Mouse (Mus musculus) embryonic facial prominence, embryonic 15.5 days (tissue): ENCODE results near the gene Mrpl1. TPM values are rescaled to one million over a fixed set of nuclear protein-coding genes. Genes with fewer than 3 reads are reported as not detected.

Source experiments
- ATAC-seq: fragments of 200-750 bp; cut with Nextera tagmentation; 2 replicates; pipeline ENCODE4 v1.8.0; 2017; ENCODE audit warnings: low read depth, moderate TSS enrichment; ENCODE audit not compliant: insufficient number of reproducible peaks, low FRiP score, low TSS enrichment
- H3K27ac ChIP-seq: fragments of 300-500 bp; sonication (generic); replicated peaks from 2 replicates; pipeline ENCODE4 v1.5.1; 2015; ENCODE audit warnings: mild to moderate bottlenecking, inconsistent platforms
- H3K27me3 ChIP-seq: fragments of 300-500 bp; sonication (generic); 2 replicates; pipeline ENCODE4 v1.6.1; 2015; ENCODE audit warnings: inconsistent platforms
- H3K36me3 ChIP-seq: fragments of 300-500 bp; sonication (generic); 2 replicates; pipeline ENCODE4 v1.6.1; 2015; ENCODE audit warnings: mild to moderate bottlenecking, inconsistent platforms
- H3K4me1 ChIP-seq: fragments of 300-500 bp; sonication (generic); 2 replicates; pipeline ENCODE4 v1.6.1; 2015; ENCODE audit warnings: inconsistent platforms
- H3K4me2 ChIP-seq: fragments of 300-500 bp; sonication (generic); replicated peaks from 2 replicates; pipeline ENCODE4 v1.6.1; 2015; ENCODE audit warnings: mild to moderate bottlenecking, inconsistent platforms
- H3K4me3 ChIP-seq: fragments of 300-500 bp; sonication (generic); replicated peaks from 2 replicates; pipeline ENCODE4 v1.5.1; 2015; ENCODE audit warnings: mild to moderate bottlenecking, inconsistent platforms
- H3K9ac ChIP-seq: fragments of 300-500 bp; sonication (generic); 2 replicates; pipeline ENCODE4 v1.6.1; 2015; ENCODE audit warnings: inconsistent platforms
- H3K9me3 ChIP-seq: fragments of 300-500 bp; sonication (generic); replicated peaks from 2 replicates; pipeline ENCODE4 v1.6.1; 2016; ENCODE audit warnings: inconsistent platforms
- WGBS: fragments of 180-500 bp; shearing (Covaris S2); methylation state at CpG from one replicate; pipeline ENCODE4 v1.1.7; 2015; 5-methylcytosine and 5-hydroxymethylcytosine counted together
- polyA plus RNA-seq: library from polyadenylated mRNA; unstranded; fragments of >200 nt; fragmentation: Nextera tagmentation; extraction: Ambion mirVana; gene quantifications from 2 replicates; pipeline ENCODE4 v1.2.1, GENCODE M21; 2015

Mrpl1 gene
- polyA plus RNA-seq, 1 experiment from 2014 or later, result 17.6 TPM

GRCm38 (mm10) chr5:96176121-96176520, 33.2 kb upstream of the Mrpl1 start:
- whole genome bisulfite sequencing, result 13% methylated on average over 9 of the region's 9 CpGs
- H3K4me2 ChIP-seq, result peak overlapping the region; percentile 45
- ATAC-seq, result no peak
- H3K4me1 ChIP-seq, result no peaks in the 10 kb centered on the region
- no peak overlapping the region for H3K9ac ChIP-seq
- H3K27ac ChIP-seq, result peak overlapping the region; percentile 68; the same call in 1 of the 2 replicates
- peak overlapping the region; percentile 29 for H3K4me3 ChIP-seq
- no peaks in the 10 kb centered on the region for H3K27me3 ChIP-seq
- H3K9me3 ChIP-seq, result no peaks in the 10 kb centered on the region
- H3K36me3 ChIP-seq, result no peaks in the 10 kb centered on the region

GRCm38 (mm10) chr5:96176879-96177358, 32.4 kb upstream of the Mrpl1 start:
- Histone ChIP-seq H3K4me1 (no peaks in the 10 kb centered on the region), H3K27me3 (no peaks in the 10 kb centered on the region), H3K36me3 (no peaks in the 10 kb centered on the region), H3K9me3 (no peaks in the 10 kb centered on the region), H3K4me3 (peak overlapping the region; percentile 29), H3K9ac (no peak overlapping the region), H3K4me2 (peak overlapping the region; percentile 45), H3K27ac (peak overlapping the region; percentile 68; the same call in 1 of the 2 replicates)
- 46% methylated on average over 11 of the region's 11 CpGs for WGBS
- no peak for ATAC-seq

GRCm38 (mm10) chr5:96183211-96183610, 26.1 kb upstream of the Mrpl1 start:
- Histone ChIP-seq H3K9ac (no peak overlapping the region), H3K4me3 (no peak overlapping the region), H3K4me2 (no peak overlapping the region), H3K27me3 (no peaks in the 10 kb centered on the region), H3K4me1 (no peaks in the 10 kb centered on the region), H3K36me3 (no peaks in the 10 kb centered on the region), H3K27ac (no peak overlapping the region), H3K9me3 (no peaks in the 10 kb centered on the region)
- ATAC-seq, result no peak
- 80% methylated on average over 2 of the region's 2 CpGs for WGBS

- no peaks in the 10 kb centered on the region for H3K4me1 ChIP-seq
- H3K4me3 ChIP-seq, result no peak overlapping the region
- WGBS, result 42% methylated on average over 2 of the region's 2 CpGs
- H3K27me3 ChIP-seq, result no peaks in the 10 kb centered on the region
- no peaks in the 10 kb centered on the region for H3K36me3 ChIP-seq
- H3K9me3 ChIP-seq, result no peaks in the 10 kb centered on the region
- no peak for ATAC-seq
- no peak overlapping the region for H3K9ac ChIP-seq
- no peak overlapping the region for H3K4me2 ChIP-seq
- H3K27ac ChIP-seq, result no peak overlapping the region
Measured at GRCm38 (mm10) chr5:96183987-96184386, 25.3 kb upstream of the Mrpl1 start.

- Histone ChIP-seq H3K4me2 (no peak overlapping the region), H3K9me3 (no peaks in the 10 kb centered on the region), H3K27ac (no peak overlapping the region), H3K36me3 (no peaks in the 10 kb centered on the region), H3K4me3 (no peak overlapping the region), H3K4me1 (no peaks in the 10 kb centered on the region), H3K27me3 (no peaks in the 10 kb centered on the region), H3K9ac (no peak overlapping the region)
- 93% methylated on average over 1 of the region's 1 CpGs for WGBS
- no peak for ATAC-seq
Measured at GRCm38 (mm10) chr5:96189761-96190160, 19.5 kb upstream of the Mrpl1 start.

- ATAC-seq, result no peak
- Histone ChIP-seq H3K27me3 (no peaks in the 10 kb centered on the region), H3K36me3 (no peaks in the 10 kb centered on the region), H3K9ac (no peak overlapping the region), H3K9me3 (no peaks in the 10 kb centered on the region), H3K4me2 (no peak overlapping the region), H3K27ac (no peak overlapping the region), H3K4me1 (no peaks in the 10 kb centered on the region), H3K4me3 (no peak overlapping the region)
- 41% methylated on average over 4 of the region's 4 CpGs for WGBS
Measured at GRCm38 (mm10) chr5:96191251-96191650, 18.0 kb upstream of the Mrpl1 start.

GRCm38 (mm10) chr5:96196547-96197052, 12.7 kb upstream of the Mrpl1 start:
- H3K4me3 ChIP-seq, result no peak overlapping the region
- H3K27me3 ChIP-seq, result no peaks in the 10 kb centered on the region
- no peak for ATAC-seq
- H3K9ac ChIP-seq, result no peak overlapping the region
- H3K36me3 ChIP-seq, result no peaks in the 10 kb centered on the region
- H3K27ac ChIP-seq, result no peak overlapping the region
- H3K9me3 ChIP-seq, result no peaks in the 10 kb centered on the region
- H3K4me1 ChIP-seq, result no peaks in the 10 kb centered on the region
- H3K4me2 ChIP-seq, result no peak overlapping the region
- 67% methylated on average over 2 of the region's 2 CpGs for WGBS

GRCm38 (mm10) chr5:96198271-96198670, 11.0 kb upstream of the Mrpl1 start:
- no peak overlapping the region for H3K9ac ChIP-seq
- H3K4me1 ChIP-seq, result no peaks in the 10 kb centered on the region
- WGBS, result 38% methylated on average over 6 of the region's 6 CpGs
- H3K27ac ChIP-seq, result no peak overlapping the region
- H3K9me3 ChIP-seq, result no peaks in the 10 kb centered on the region
- H3K4me2 ChIP-seq, result no peak overlapping the region
- no peaks in the 10 kb centered on the region for H3K36me3 ChIP-seq
- no peak for ATAC-seq
- no peaks in the 10 kb centered on the region for H3K27me3 ChIP-seq
- no peak overlapping the region for H3K4me3 ChIP-seq

- Histone ChIP-seq H3K9me3 (no peaks in the 10 kb centered on the region), H3K4me2 (no peak overlapping the region), H3K9ac (no peak overlapping the region), H3K27me3 (no peaks in the 10 kb centered on the region), H3K4me1 (no peaks in the 10 kb centered on the region), H3K27ac (no peak overlapping the region), H3K4me3 (no peak overlapping the region), H3K36me3 (no peaks in the 10 kb centered on the region)
- ATAC-seq, result no peak
- WGBS, result 72% methylated on average over 3 of the region's 3 CpGs
Measured at GRCm38 (mm10) chr5:96200269-96200668, 9.0 kb upstream of the Mrpl1 start.

- Histone ChIP-seq H3K27ac (no peak overlapping the region), H3K9me3 (no peaks in the 10 kb centered on the region), H3K4me3 (no peak overlapping the region), H3K36me3 (no peaks in the 10 kb centered on the region), H3K4me1 (0 out of 2 replicates have a peak, but pooled peaks cover 2% of the 10 kb centered on the region), H3K4me2 (no peak overlapping the region), H3K27me3 (no peaks in the 10 kb centered on the region), H3K9ac (no peak overlapping the region)
- ATAC-seq, result no peak
- 71% methylated on average over 10 of the region's 10 CpGs for WGBS
Measured at GRCm38 (mm10) chr5:96201462-96202154, 7.7 kb upstream of the Mrpl1 start.

- Histone ChIP-seq H3K27me3 (no peaks in the 10 kb centered on the region), H3K36me3 (no peaks in the 10 kb centered on the region), H3K4me2 (no peak overlapping the region), H3K27ac (no peak overlapping the region), H3K9me3 (no peaks in the 10 kb centered on the region), H3K4me3 (no peak overlapping the region), H3K4me1 (peaks cover 9% of the 10 kb centered on the region), H3K9ac (no peak overlapping the region)
- 13% methylated on average over 2 of the region's 2 CpGs for WGBS
- no peak for ATAC-seq
Measured at GRCm38 (mm10) chr5:96206897-96207296, 2.4 kb upstream of the Mrpl1 start.

GRCm38 (mm10) chr5:96207531-96207930, 1.8 kb upstream of the Mrpl1 start:
- Histone ChIP-seq H3K9me3 (no peaks in the 10 kb centered on the region), H3K9ac (no peak overlapping the region), H3K4me3 (no peak overlapping the region), H3K27me3 (no peaks in the 10 kb centered on the region), H3K4me1 (peaks cover 9% of the 10 kb centered on the region), H3K4me2 (no peak overlapping the region), H3K27ac (no peak overlapping the region), H3K36me3 (no peaks in the 10 kb centered on the region)
- WGBS, result 86% methylated on average over 2 of the region's 2 CpGs
- ATAC-seq, result no peak
